Mouse (Mus musculus) heart, adult 9 months (tissue): ENCODE measurements around the gene Rnf126.

Source experiments
- DNase-seq, 2 experiments: peaks; one replicate each; pipeline ENCODE4 v3.0.0; 2022; ENCODE audit warnings: low spot score in 2 of 2

Gene Rnf126

DNA sequence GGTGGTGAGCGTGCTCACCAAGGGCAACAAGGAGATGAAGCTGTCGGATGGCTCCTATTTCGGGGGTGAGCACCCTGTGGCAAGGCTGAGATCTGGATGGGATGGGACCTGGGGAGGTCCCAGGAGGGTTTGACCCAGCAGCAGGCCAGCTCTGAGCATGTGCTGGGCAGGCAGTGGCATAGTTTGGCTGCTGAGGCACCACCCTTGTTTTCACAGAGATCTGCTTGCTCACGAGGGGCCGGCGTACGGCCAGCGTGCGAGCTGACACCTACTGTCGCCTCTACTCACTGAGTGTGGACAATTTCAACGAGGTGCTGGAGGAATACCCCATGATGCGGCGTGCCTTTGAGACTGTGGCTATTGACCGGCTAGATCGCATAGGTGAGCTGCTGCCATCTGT is 32.9 kb downstream of the Rnf126 start:
- no peak for DNase-seq

DNA sequence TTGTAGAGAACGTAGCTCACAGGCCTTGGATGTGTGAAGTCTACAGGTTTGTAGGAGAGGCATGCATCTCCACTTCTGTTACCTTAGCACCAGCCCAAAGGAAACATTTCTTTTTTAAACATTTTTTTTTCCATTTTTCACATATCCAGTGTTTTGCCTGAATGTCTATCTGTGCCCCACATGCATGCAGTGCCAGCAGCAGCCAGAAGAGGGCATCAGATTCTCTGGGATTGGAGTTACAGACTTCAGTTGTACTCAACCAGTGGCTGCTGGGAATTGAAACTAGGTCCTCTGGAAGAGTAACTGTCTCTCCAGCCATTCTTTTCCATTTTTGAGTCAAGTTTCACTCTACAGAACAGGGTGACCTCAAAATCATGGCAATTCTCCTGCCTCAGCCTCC is 34.3 kb downstream of the Rnf126 start:
- no peak for DNase-seq

DNA sequence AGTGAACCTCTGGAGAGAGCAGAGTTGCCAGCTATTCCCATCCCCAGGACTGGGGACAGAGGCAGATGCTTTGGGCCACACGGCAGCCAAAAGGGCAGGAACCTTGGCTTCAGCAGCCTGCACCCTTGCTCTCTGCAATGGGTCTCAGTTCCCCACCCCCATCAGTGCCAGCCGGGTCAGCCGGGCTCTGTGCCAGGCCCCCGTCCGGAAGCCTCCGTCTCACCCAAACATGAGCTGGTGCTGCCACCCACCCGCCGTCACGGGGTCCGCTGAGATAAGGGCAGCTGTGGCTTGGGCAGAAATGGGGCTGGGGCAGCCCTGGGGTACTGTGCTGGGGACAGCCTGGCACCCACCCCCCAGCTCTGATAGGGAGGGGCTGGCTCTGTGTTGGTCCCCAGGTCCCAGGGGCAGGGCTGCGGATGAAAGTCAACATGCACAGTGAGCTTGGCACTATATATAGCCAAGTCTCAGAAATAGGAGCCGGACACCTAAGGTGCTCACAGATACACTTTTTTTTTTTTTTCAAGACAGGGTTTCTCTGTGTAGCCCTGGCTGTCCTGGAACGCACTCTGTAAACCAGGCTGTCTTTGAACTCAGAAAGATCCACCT is 37.3 kb downstream of the Rnf126 start:
- DNase-seq, result peak in 1 of 2 experiments; percentile 53

DNA sequence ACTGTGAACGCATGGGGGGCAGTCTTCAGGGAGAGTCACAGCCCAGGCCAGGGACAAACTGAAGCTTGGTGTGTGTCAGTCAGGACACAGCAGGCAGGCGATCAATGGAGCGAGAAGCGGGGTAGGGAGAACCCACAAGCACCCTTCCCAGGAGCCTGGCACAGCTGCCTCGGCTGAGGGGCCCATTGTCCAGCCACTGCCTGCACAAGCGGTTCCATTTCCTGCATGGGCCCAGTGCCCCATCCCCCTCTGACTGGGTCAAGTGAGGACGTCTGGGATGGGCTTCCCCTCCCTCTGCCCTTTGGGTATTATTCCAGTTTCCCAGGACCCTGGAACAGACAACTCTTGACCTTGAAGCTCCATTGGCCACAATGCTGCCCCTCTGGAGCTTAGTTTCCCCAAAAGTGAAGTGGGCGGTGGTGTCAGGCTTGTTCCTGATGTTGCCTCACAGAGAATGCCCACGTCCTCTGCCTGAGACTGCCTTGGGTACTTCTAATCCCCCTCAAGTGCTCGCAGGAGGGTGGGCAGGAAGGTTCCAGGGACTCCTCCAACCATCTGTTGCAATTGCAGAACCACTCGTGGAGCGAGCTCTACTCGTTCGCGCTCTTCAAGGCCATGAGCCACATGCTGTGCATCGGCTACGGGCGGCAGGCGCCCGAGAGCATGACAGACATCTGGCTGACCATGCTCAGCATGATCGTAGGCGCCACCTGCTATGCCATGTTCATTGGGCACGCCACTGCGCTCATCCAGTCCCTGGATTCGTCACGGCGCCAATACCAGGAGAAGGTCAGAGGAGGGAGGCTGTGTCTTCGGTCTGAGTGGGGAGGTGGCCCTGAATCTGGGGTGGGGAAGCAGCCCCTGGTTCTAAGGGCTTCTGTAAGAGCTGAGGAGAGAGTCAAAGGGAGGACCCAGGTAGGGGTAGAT is 38.2 kb downstream of the Rnf126 start:
- no peak for DNase-seq

DNA sequence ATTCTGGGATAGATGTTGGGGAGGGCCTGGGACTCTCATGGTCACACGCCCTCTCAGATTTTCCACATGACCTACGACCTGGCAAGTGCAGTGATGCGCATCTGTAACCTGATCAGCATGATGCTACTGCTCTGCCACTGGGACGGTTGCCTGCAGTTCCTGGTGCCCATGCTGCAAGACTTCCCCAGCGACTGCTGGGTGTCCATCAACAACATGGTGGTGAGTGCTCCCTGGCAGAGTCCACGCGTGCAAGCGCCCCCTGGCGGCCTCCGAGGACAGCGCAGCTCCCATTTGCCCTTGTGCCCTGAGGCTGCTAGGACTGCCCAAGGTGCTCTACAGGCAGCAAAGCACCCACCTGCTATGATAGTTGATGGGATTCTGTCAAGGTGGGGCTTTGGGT is 40.7 kb downstream of the Rnf126 start:
- no peak for DNase-seq

DNA sequence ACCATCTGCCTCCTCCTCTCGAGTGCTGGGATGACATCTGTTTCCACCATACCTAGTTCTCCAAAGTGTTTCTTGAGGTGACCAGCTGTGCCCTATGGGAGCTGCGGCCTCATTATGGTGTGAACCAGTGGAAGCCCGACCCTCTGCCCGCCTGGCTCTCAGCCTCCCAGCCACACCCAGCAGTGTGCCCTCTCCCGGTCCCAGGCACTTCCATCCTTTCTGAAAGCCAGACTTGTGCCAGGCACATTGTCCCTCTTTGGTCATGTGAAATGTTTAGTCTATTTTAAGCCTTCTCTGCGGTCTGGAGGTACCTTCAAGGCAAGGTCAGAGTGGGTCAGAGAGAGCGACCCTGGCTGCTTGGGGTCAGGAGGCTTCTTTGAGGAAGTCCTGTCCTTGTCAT is 43.1 kb downstream of the Rnf126 start:
- no peak for DNase-seq

DNA sequence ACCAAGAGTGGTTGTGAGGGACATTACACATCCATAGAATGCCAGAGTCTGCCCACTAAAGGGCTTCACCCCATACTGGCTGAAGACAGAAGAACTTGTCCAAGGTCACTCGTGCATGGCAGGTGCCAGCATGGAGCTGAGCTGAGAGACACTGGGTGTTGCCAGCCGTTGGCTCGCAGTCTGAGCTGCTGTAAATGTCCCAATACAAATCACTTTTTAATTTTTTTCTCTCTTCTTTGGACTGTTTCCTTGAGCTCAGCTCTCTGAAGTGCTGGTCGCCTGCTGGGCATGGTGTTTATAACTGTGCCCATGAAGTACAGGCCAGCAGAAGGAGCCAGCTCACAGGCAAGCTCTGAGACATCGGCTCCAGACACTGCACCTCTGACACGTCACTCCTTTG is 43.7 kb downstream of the Rnf126 start:
- no peak for DNase-seq

DNA sequence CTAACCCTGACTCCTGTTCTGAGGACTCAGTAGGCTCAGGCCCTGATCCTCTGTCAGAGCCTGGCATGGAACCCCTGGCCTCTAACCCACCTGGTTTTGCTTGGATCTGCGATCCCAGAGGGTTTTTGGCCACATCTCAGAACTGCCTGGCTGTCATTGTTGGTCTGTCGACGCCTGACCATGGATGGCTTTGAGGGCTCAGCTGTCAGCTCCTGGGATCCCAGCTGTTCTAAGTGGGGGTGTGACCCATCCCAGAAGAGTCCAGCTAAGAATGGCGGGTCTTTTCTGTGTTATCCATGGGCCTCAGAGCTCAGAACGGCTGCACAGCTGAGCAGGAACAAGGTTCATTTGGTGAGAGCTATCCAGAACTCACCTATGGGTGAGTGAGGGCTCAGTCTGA is 45.7 kb downstream of the Rnf126 start:
- DNase-seq, result no peak

DNA sequence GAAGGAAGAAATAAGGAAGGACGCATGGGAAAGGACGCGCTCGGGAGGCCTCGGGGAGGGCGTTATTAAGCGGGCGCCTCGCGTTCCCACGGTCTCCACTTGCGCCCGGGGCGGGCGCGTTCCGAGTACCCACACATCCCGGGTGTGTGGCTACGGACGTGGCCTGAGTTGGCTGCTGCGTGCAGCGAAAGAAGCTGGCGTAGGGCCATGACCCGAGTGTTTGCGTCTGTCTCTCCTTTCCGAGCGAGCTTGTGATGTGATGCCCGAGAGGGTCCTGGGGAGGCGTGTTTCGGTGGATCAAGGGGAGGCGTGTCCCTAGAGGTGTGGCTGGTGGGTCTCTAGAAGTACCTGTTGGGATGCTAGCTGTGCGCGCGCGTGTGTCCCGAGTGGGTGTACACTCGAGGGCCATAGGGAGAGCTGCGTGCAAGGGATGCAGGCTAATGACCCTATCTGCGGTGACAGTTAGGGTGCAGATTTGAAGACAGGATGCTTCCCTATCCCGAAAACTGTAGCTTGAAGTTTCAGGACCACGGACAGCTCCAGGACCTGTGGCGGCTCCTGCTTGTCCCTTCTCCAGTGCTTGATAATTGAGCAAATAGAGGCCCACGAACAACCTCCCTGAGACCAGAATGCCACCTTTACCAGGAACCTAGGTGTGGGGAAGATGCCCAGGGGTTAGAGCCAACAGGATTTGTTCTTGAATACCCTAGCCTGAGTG is 49.0 kb downstream of the Rnf126 start:
- no peak for DNase-seq

DNA sequence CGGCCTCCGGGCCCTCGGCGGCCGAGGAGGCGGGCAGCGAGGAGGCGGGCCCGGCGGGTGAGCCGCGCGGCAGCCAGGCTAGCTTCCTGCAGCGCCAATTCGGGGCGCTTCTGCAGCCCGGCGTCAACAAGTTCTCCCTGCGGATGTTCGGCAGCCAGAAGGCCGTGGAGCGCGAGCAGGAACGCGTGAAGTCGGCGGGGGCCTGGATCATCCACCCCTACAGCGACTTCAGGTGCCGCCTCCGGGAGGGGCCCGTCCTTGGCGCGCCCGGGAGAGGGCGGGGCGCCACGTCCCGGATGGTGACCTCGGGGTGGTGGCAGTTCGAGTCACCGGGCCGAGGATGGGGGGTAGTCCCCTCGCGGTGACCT is 49.8 kb downstream of the Rnf126 start:
- no peak for DNase-seq

DNA sequence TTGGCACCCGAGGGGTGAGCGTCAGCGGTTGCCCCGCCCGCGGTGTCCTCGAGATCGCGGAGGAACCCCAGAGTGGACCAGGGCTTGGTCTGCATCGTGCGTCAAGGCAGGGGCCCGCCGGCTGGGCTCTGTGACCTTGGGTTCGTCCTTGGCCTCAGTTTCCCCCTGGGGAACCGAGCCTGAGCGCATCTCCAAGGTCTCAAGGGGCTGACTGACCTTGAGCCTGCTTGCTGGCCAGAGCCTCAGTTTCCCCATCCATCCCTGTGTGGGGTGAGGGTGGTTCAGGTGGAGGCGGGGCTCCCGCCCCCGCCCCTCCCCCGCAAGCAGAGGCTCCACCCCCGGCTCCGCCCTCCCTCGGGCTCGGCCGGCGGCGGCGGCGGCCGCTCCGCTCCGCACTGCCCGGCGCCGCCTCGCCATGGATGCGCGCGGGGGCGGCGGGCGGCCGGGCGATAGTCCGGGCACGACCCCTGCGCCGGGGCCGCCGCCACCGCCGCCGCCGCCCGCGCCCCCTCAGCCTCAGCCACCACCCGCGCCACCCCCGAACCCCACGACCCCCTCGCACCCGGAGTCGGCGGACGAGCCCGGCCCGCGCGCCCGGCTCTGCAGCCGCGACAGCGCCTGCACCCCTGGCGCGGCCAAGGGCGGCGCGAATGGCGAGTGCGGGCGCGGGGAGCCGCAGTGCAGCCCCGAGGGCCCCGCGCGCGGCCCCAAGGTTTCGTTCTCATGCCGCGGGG is 50.3 kb downstream of the Rnf126 start, which contains the start of gene Hcn2:
Gene Hcn2 (plus strand): TSS at position 381 of the 734 bp plus-strand sequence.
- DNase-seq, result no peak

DNA sequence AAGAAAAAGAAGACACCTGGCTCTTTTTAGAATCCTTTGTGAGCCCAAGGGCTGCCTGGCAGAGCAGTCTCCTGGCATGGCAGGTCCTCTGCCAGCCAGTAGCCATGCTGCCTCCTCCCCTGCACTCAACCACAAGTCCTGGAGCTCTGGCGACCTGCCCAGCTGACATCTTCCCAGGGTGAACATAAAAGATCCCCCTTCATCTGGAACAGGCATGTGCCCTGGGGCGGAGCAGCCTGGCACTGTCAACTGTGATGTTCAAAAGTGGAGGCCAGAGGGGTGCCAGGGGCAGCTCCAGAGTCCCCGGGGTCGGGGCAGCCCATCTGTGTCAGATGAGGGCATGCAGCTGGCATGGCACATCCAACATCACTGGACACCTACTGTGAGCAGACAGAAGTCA is 51.8 kb downstream of the Rnf126 start:
- no peak for DNase-seq

DNA sequence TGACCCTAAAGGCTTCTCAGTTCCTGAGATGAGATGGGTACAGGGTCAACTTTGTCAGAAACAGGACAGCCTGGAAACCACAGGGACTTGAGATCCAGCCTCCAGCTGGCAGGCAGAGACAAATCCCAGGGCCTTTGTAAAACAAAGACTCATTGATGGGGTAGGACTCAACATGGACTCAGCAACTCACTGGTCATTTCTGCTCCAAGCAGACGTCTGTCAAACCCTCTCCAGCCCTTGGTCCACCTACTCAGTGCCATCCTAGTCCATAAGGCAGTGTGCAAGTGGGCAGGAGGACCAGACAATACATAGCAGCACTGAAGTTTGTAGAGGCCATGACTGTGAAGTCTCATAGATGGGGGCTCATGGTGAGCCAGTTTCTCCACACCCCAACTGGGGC is 53.6 kb downstream of the Rnf126 start:
- DNase-seq, result no peak

DNA sequence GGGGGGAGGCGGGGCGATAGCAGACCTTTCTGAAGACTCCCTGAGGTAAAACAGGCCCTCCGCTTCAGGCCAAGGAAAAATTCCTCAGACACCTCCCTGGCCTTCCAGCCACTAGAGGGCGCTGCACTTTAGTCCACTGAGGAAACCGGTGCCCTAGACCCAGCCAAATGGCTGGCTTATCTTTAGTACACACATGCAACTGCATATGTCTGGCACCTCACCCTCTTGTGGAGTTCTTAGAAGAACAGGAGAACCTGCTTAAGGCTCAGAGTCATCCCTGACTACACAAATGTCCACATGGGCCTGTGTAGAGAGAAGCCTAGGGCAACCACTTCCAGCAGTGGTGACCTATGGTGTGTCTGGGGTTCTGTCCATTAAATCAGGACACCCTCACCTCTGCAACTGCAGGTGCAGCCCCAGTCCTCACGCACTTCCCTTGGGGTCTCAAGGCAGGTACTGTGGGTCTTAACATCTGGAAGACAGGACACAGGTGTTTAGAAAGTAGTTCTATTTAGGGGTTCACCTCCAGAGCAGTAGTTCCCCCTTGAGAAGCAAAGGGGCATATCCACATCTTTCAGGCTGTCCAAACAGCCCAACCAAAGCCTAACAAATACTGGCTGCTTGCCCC is 54.1 kb downstream of the Rnf126 start:
- peak in 1 of 2 experiments; percentile 70 for DNase-seq

DNA sequence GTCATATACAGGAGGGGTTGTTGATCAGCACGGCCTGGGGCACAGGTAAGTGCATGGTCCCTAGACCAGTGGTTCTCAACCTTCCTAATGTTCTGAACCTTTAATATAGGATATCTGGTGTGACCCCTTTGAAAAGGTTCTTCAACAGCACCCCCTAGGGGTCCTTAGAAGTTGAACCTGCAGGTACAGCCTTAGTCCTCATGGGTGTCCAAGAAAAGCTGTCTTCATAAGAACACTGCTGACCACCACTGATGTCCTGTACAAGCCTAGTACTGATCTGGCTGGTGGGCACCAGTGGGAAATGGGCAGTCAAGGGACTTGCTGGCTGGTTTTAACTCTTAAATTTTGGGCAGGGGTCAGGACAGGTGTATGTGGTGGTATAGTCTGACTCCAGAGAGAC is 54.7 kb downstream of the Rnf126 start:
- no peak for DNase-seq

DNA sequence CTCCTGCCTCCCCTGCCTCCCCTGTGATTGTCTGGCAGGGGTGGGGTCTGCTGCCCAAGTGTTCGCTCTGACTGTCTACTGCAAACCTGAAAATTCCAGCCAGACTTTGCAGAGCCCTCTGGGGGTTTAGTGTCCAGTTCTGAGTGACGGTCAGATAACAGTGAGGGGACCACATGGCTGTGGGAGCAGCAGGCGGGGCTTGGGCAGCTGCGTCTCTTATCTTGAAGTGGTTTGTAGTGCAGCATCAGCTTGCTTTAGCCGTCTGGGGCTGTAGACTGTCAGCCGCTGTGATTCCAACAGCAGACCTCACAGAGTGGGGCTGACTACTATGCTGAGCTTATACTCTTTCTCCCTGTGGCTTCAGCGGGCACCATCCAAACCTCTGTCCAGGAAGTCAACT is 57.4 kb downstream of the Rnf126 start:
- no peak for DNase-seq

DNA sequence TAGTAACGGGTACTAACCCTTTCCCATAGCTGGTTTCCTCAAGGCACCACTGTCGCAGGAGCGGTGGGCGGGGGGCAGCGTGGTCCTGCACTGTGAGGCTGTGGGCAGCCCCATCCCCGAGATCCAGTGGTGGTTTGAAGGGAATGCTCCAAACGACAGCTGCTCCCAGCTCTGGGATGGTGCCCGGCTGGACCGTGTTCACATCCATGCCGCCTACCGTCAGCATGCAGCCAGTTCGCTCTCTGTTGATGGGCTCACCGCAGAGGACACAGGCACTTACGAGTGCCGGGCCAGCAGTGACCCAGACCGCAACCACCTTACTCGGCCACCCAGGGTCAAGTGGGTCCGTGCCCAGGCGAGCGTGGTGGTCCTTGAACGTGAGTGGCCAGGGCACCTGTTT is 58.1 kb downstream of the Rnf126 start:
- DNase-seq, result no peak
